Mouse (Mus musculus) midbrain, embryonic 10.5 days (tissue): ENCODE results near the gene Atp6v1e2. TPM values are rescaled to one million over a fixed set of nuclear protein-coding genes. Genes with fewer than 3 reads are reported as not detected.

Source experiments
- DNase-seq: peaks from one replicate; pipeline ENCODE4 v3.0.0-alpha.2; 2017; ENCODE audit warnings: low spot score
- H3K27ac ChIP-seq: fragments of 300-500 bp; sonication (generic); replicated peaks from 2 replicates; pipeline ENCODE4 v1.5.1; 2016; ENCODE audit warnings: mild to moderate bottlenecking
- H3K27me3 ChIP-seq: fragments of 300-500 bp; sonication (generic); 2 replicates; pipeline ENCODE4 v1.6.1; 2016; ENCODE audit warnings: low read depth, mild to moderate bottlenecking; ENCODE audit not compliant: poor library complexity, severe bottlenecking
- H3K36me3 ChIP-seq: fragments of 300-500 bp; sonication (generic); 2 replicates; pipeline ENCODE4 v1.6.1; 2016; ENCODE audit warnings: mild to moderate bottlenecking, moderate library complexity
- H3K4me1 ChIP-seq: fragments of 300-500 bp; sonication (generic); 2 replicates; pipeline ENCODE4 v1.6.1; 2016
- H3K4me3 ChIP-seq: fragments of 300-500 bp; sonication (generic); 2 replicates; pipeline ENCODE4 v1.5.1; 2016; ENCODE audit warnings: mild to moderate bottlenecking, moderate library complexity
- H3K9me3 ChIP-seq: fragments of 300-500 bp; sonication (generic); replicated peaks from 2 replicates; pipeline ENCODE4 v1.6.1; 2016; ENCODE audit warnings: mild to moderate bottlenecking
- WGBS: fragments of 180-500 bp; shearing (Covaris S2); methylation state at CpG from one replicate; pipeline ENCODE4 v1.1.7; 2016; 5-methylcytosine and 5-hydroxymethylcytosine counted together
- polyA plus RNA-seq: library from polyadenylated mRNA; unstranded; fragments of >200 nt; fragmentation: Nextera tagmentation; extraction: Ambion mirVana; gene quantifications from 2 replicates; pipeline ENCODE4 v1.2.1, GENCODE M21; 2016

Gene Atp6v1e2
- not detected in 2 replicates for polyA plus RNA-seq

- Histone ChIP-seq H3K27ac (peak within 1 kb of the TSS; percentile 24), H3K9me3 (no peaks in the 10 kb centered on the region), H3K4me3 (no peak within 1 kb of the TSS), H3K4me1 (peaks cover 10% of the 10 kb centered on the region), H3K27me3 (no peaks in the 10 kb centered on the region), H3K36me3 (no peaks in the 10 kb centered on the region)
- 86% methylated on average over 28 of the region's 28 CpGs for WGBS
- DNase-seq, result no peak
These were observed at the start of gene Atp6v1e2 for GRCm38 (mm10) chr17:86947840-86948796. Atp6v1e2 (minus strand) TSS chr17:86947897.

- 94% methylated on average over 6 of the region's 6 CpGs for WGBS
- no peak for DNase-seq
- H3K4me1 ChIP-seq, result no peaks in the 10 kb centered on the region
- no peak overlapping the region for H3K27ac ChIP-seq
- peaks cover 32% of the 10 kb centered on the region for H3K36me3 ChIP-seq
- H3K27me3 ChIP-seq, result no peaks in the 10 kb centered on the region
- no peak overlapping the region for H3K4me3 ChIP-seq
- no peaks in the 10 kb centered on the region for H3K9me3 ChIP-seq
These were observed 49.6 kb upstream of the Atp6v1e2 start for GRCm38 (mm10) chr17:86997323-86997722.

GRCm38 (mm10) chr17:86991306-86991705, 43.6 kb upstream of the Atp6v1e2 start:
- no peaks in the 10 kb centered on the region for H3K9me3 ChIP-seq
- no peak for DNase-seq
- 94% methylated on average over 8 of the region's 8 CpGs for WGBS
- no peaks in the 10 kb centered on the region for H3K27me3 ChIP-seq
- peaks cover 4% of the 10 kb centered on the region; the same call in 1 of the 2 replicates for H3K36me3 ChIP-seq
- no peak overlapping the region for H3K4me3 ChIP-seq
- no peak overlapping the region for H3K27ac ChIP-seq
- peaks cover 38% of the 10 kb centered on the region for H3K4me1 ChIP-seq

GRCm38 (mm10) chr17:86988601-86989184, 41.0 kb upstream of the Atp6v1e2 start:
- Histone ChIP-seq H3K4me3 (no peak overlapping the region), H3K9me3 (no peaks in the 10 kb centered on the region), H3K27me3 (no peaks in the 10 kb centered on the region), H3K4me1 (peaks cover 55% of the 10 kb centered on the region), H3K36me3 (peaks cover 8% of the 10 kb centered on the region), H3K27ac (peak overlapping the region; percentile 55)
- DNase-seq, result peak; percentile 29
- 61% methylated on average over 6 of the region's 6 CpGs for WGBS

GRCm38 (mm10) chr17:86988161-86988560, 40.5 kb upstream of the Atp6v1e2 start:
- H3K4me3 ChIP-seq, result no peak overlapping the region
- peak overlapping the region; percentile 55; the same call in 1 of the 2 replicates for H3K27ac ChIP-seq
- peaks cover 55% of the 10 kb centered on the region for H3K4me1 ChIP-seq
- 87% methylated on average over 5 of the region's 5 CpGs for WGBS
- H3K36me3 ChIP-seq, result peaks cover 13% of the 10 kb centered on the region
- H3K27me3 ChIP-seq, result no peaks in the 10 kb centered on the region
- no peak for DNase-seq
- H3K9me3 ChIP-seq, result no peaks in the 10 kb centered on the region

GRCm38 (mm10) chr17:86986449-86987138, 38.9 kb upstream of the Atp6v1e2 start:
- 64% methylated on average over 17 of the region's 17 CpGs for WGBS
- Histone ChIP-seq H3K36me3 (peaks cover 17% of the 10 kb centered on the region), H3K27me3 (no peaks in the 10 kb centered on the region), H3K9me3 (no peaks in the 10 kb centered on the region), H3K4me3 (no peak overlapping the region), H3K27ac (peak overlapping the region; percentile 65), H3K4me1 (peaks cover 58% of the 10 kb centered on the region)
- no peak for DNase-seq

- no peak for DNase-seq
- Histone ChIP-seq H3K27ac (no peak overlapping the region), H3K4me3 (no peak overlapping the region), H3K36me3 (peaks cover 43% of the 10 kb centered on the region), H3K9me3 (no peaks in the 10 kb centered on the region), H3K4me1 (peaks cover 33% of the 10 kb centered on the region), H3K27me3 (no peaks in the 10 kb centered on the region)
- WGBS, result 66% methylated on average over 9 of the region's 9 CpGs
These were observed 34.8 kb upstream of the Atp6v1e2 start for GRCm38 (mm10) chr17:86982497-86982896.

GRCm38 (mm10) chr17:86981701-86982100, 34.0 kb upstream of the Atp6v1e2 start:
- DNase-seq, result no peak
- H3K27me3 ChIP-seq, result no peaks in the 10 kb centered on the region
- no peak overlapping the region for H3K27ac ChIP-seq
- peaks cover 25% of the 10 kb centered on the region for H3K4me1 ChIP-seq
- H3K9me3 ChIP-seq, result no peaks in the 10 kb centered on the region
- H3K4me3 ChIP-seq, result no peak overlapping the region
- peaks cover 43% of the 10 kb centered on the region for H3K36me3 ChIP-seq
- WGBS, result 97% methylated on average over 2 of the region's 2 CpGs

- no peak for DNase-seq
- no peaks in the 10 kb centered on the region for H3K9me3 ChIP-seq
- 100% methylated on average over 1 of the region's 1 CpGs for WGBS
- H3K27me3 ChIP-seq, result no peaks in the 10 kb centered on the region
- peaks cover 47% of the 10 kb centered on the region for H3K36me3 ChIP-seq
- no peak overlapping the region for H3K4me3 ChIP-seq
- no peak overlapping the region for H3K27ac ChIP-seq
- peaks cover 20% of the 10 kb centered on the region for H3K4me1 ChIP-seq
These were observed 33.5 kb upstream of the Atp6v1e2 start for GRCm38 (mm10) chr17:86981205-86981604.

- 90% methylated on average over 6 of the region's 6 CpGs for WGBS
- Histone ChIP-seq H3K27me3 (no peaks in the 10 kb centered on the region), H3K4me3 (no peak overlapping the region), H3K27ac (no peak overlapping the region), H3K9me3 (no peaks in the 10 kb centered on the region), H3K36me3 (peaks cover 63% of the 10 kb centered on the region), H3K4me1 (peaks cover 4% of the 10 kb centered on the region; the same call in 1 of the 2 replicates)
- DNase-seq, result no peak
These were observed 30.8 kb upstream of the Atp6v1e2 start for GRCm38 (mm10) chr17:86978496-86978895.

- Histone ChIP-seq H3K27me3 (no peaks in the 10 kb centered on the region), H3K27ac (no peak overlapping the region), H3K9me3 (no peaks in the 10 kb centered on the region), H3K4me3 (no peak overlapping the region), H3K4me1 (no peaks in the 10 kb centered on the region), H3K36me3 (peaks cover 56% of the 10 kb centered on the region)
- DNase-seq, result no peak
- WGBS, result 85% methylated on average over 10 of the region's 10 CpGs
These were observed 28.7 kb upstream of the Atp6v1e2 start for GRCm38 (mm10) chr17:86976387-86976786.

- Histone ChIP-seq H3K27ac (no peak overlapping the region), H3K9me3 (no peaks in the 10 kb centered on the region), H3K4me3 (no peak overlapping the region), H3K4me1 (peaks cover 8% of the 10 kb centered on the region), H3K27me3 (no peaks in the 10 kb centered on the region), H3K36me3 (peaks cover 59% of the 10 kb centered on the region)
- no peak for DNase-seq
- WGBS, result 91% methylated on average over 2 of the region's 2 CpGs
These were observed 25.4 kb upstream of the Atp6v1e2 start for GRCm38 (mm10) chr17:86973097-86973496.
